Mouse (Mus musculus) cerebellum, adult 2 months (tissue): ENCODE results near the gene Trim6. TPM values are rescaled to one million over a fixed set of nuclear protein-coding genes. Genes with fewer than 3 reads are reported as not detected.

Experiments
- DNase-seq, 2 experiments: peaks; one replicate each; pipeline ENCODE4 v3.0.0; 2021
- H3K27ac ChIP-seq: fragments of 200-500 bp; 2 replicates; pipeline ENCODE4 v1.5.1; 2012; ENCODE audit warnings: low read length, control low read depth, inconsistent platforms; ENCODE audit not compliant: insufficient read depth
- H3K27me3 ChIP-seq: fragments of 200-500 bp; 2 replicates; pipeline ENCODE4 v1.6.1; 2012; ENCODE audit warnings: inconsistent platforms, mild to moderate bottlenecking, low read length, moderate library complexity; ENCODE audit not compliant: control insufficient read depth, insufficient read depth
- H3K4me1 ChIP-seq: fragments of 200-500 bp; 2 replicates; pipeline ENCODE4 v1.6.1; 2011; ENCODE audit warnings: low read length; ENCODE audit not compliant: control insufficient read depth, insufficient read depth
- H3K4me3 ChIP-seq: fragments of 200-500 bp; replicated peaks from 2 replicates; pipeline ENCODE3; 2011; ENCODE audit warnings: mild to moderate bottlenecking, low read depth, low read length, control low read depth; ENCODE audit not compliant: insufficient read depth
- CTCF ChIP-seq: fragments of 200-500 bp; IDR thresholded peaks from 2 replicates; pipeline ENCODE4 v1.5.1; 2011; ENCODE audit warnings: low read depth, mild to moderate bottlenecking, control low read depth, low read length, moderate library complexity, borderline replicate concordance; ENCODE audit not compliant: insufficient read depth
- POLR2A ChIP-seq: fragments of 200-500 bp; IDR thresholded peaks from 2 replicates; pipeline ENCODE4 v1.6.1; 2011; ENCODE audit warnings: low read length, control low read depth, borderline replicate concordance; ENCODE audit not compliant: insufficient read depth
- WGBS: fragments of 180-500 bp; shearing (Covaris S2); methylation state at CpG from one replicate; pipeline ENCODE4 v1.1.7; 2018; 5-methylcytosine and 5-hydroxymethylcytosine counted together
- polyA plus RNA-seq: library from polyadenylated mRNA; depleted of rRNA; stranded (reverse); fragments of >200 nt; gene quantifications from 2 replicates; pipeline ENCODE4 v1.2.3, GENCODE M21; 2012; rRNA removed

The Trim6 gene
- 0.55 and 0.56 TPM in 2 replicates for polyA plus RNA-seq

- Histone ChIP-seq H3K4me1 (no peaks in the 10 kb centered on the region), H3K4me3 (no peak within 1 kb of the TSS), H3K27me3 (no peaks in the 10 kb centered on the region), H3K27ac (no peak within 1 kb of the TSS)
- DNase-seq = peak; percentile 1 to 6
- 5% methylated on average over 37 of the region's 37 CpGs for WGBS
- TF ChIP-seq CTCF (no peak), POLR2A (no peak)
Measured at GRCm38 (mm10) chr7:104218701-104219569, at the start of gene Trim6. Trim6 (plus strand) TSS chr7:104218793.

GRCm38 (mm10) chr7:104169634-104170204, 48.9 kb upstream of the Trim6 start:
- H3K4me1 ChIP-seq = no peaks in the 10 kb centered on the region

GRCm38 (mm10) chr7:104175085-104175484, 43.5 kb upstream of the Trim6 start:
- no peaks in the 10 kb centered on the region for H3K4me1 ChIP-seq
- DNase-seq = no peak
- WGBS = 10% methylated on average over 1 of the region's 1 CpGs
- TF ChIP-seq POLR2A (no peak), CTCF (no peak)
- H3K27me3 ChIP-seq = no peaks in the 10 kb centered on the region
- H3K4me3 ChIP-seq = no peak overlapping the region
- H3K27ac ChIP-seq = no peak overlapping the region

More at GRCm38 (mm10) chr7:104169634-104170204, 48.9 kb upstream of the Trim6 start:
- TF ChIP-seq POLR2A (no peak), CTCF (no peak)
- H3K27me3 ChIP-seq = no peaks in the 10 kb centered on the region
- WGBS = 73% methylated on average over 6 of the region's 6 CpGs
- no peak overlapping the region for H3K27ac ChIP-seq
- no peak for DNase-seq
- H3K4me3 ChIP-seq = no peak overlapping the region

- no peaks in the 10 kb centered on the region for H3K4me1 ChIP-seq
- no peak overlapping the region for H3K4me3 ChIP-seq
- H3K27me3 ChIP-seq = no peaks in the 10 kb centered on the region
- DNase-seq = no peak
- no peak for TF ChIP-seq CTCF
- no peak for TF ChIP-seq POLR2A
- WGBS = 43% methylated on average over 5 of the region's 5 CpGs
- no peak overlapping the region for H3K27ac ChIP-seq
Measured at GRCm38 (mm10) chr7:104178422-104179054, 40.1 kb upstream of the Trim6 start.

- 61% methylated on average over 1 of the region's 1 CpGs for WGBS
- no peak overlapping the region for H3K27ac ChIP-seq
- no peak overlapping the region for H3K4me3 ChIP-seq
- TF ChIP-seq CTCF = no peak
- no peak for TF ChIP-seq POLR2A
- DNase-seq = no peak
- H3K27me3 ChIP-seq = no peaks in the 10 kb centered on the region
- no peaks in the 10 kb centered on the region for H3K4me1 ChIP-seq
Measured at GRCm38 (mm10) chr7:104179074-104179473, 39.5 kb upstream of the Trim6 start.

- no peak within 1 kb of the TSS for H3K27ac ChIP-seq
- no peak within 1 kb of the TSS for H3K4me3 ChIP-seq
- no peak for DNase-seq
- WGBS = 89% methylated on average over 2 of the region's 2 CpGs
- no peaks in the 10 kb centered on the region for H3K4me1 ChIP-seq
- TF ChIP-seq CTCF (no peak), POLR2A (no peak)
- H3K27me3 ChIP-seq = no peaks in the 10 kb centered on the region
Measured at GRCm38 (mm10) chr7:104183292-104183691, 35.3 kb upstream of the Trim6 start, which contains the start of gene Olfr648. Olfr648 (minus strand) TSS chr7:104183392.

- Histone ChIP-seq H3K4me3 (no peak overlapping the region), H3K27me3 (no peaks in the 10 kb centered on the region), H3K27ac (no peak overlapping the region), H3K4me1 (no peaks in the 10 kb centered on the region)
- DNase-seq = no peak
- 63% methylated on average over 9 of the region's 9 CpGs for WGBS
- TF ChIP-seq CTCF (no peak), POLR2A (no peak)
Measured at GRCm38 (mm10) chr7:104191275-104191674, 27.3 kb upstream of the Trim6 start.
